Mouse (Mus musculus) ES-Bruce4 (cell line): ENCODE data around the gene Hip1r. TPM values are rescaled to one million over a fixed set of nuclear protein-coding genes. Genes with fewer than 3 reads are reported as not detected.
A peak's percentile ranks its signal among the peaks of the same experiment; 100 is the strongest.

Experiments
- H3K27ac ChIP-seq: 2 replicates; pipeline ENCODE4 v1.5.1; 2012; ENCODE audit warnings: low read length, inconsistent platforms; ENCODE audit not compliant: insufficient read depth
- H3K27me3 ChIP-seq: 2 replicates; pipeline ENCODE4 v1.6.1; 2012; ENCODE audit warnings: mild to moderate bottlenecking, low read length, inconsistent platforms; ENCODE audit not compliant: control insufficient read depth, poor library complexity, insufficient read depth, severe bottlenecking
- H3K36me3 ChIP-seq: 2 replicates; pipeline ENCODE4 v1.6.1; 2012; ENCODE audit warnings: inconsistent platforms, mild to moderate bottlenecking, low read length, moderate library complexity; ENCODE audit not compliant: control insufficient read depth, poor library complexity, insufficient read depth, severe bottlenecking
- H3K4me1 ChIP-seq: one replicate; pipeline ENCODE4 v1.8.1; 2011; ENCODE audit warnings: low read length; ENCODE audit not compliant: control insufficient read depth, insufficient read depth
- H3K4me3 ChIP-seq: 2 replicates; pipeline ENCODE4 v1.5.1; 2011; ENCODE audit warnings: low read depth, mild to moderate bottlenecking, low read length
- H3K9ac ChIP-seq: 2 replicates; pipeline ENCODE4 v1.6.1; 2012; ENCODE audit warnings: low read depth, mild to moderate bottlenecking, inconsistent platforms; ENCODE audit not compliant: poor library complexity, severe bottlenecking
- H3K9me3 ChIP-seq: replicated peaks from 2 replicates; pipeline ENCODE4 v1.6.1; 2012; ENCODE audit warnings: mild to moderate bottlenecking, low read length, inconsistent platforms; ENCODE audit not compliant: control insufficient read depth, poor library complexity, insufficient read depth, severe bottlenecking
- CTCF ChIP-seq: IDR thresholded peaks from one replicate; pipeline ENCODE4 v1.8.1; 2011; ENCODE audit warnings: low read depth, low read length
- EP300 ChIP-seq: IDR thresholded peaks from 2 replicates; pipeline ENCODE4 v1.6.1; 2011; ENCODE audit warnings: low read depth, low read length; ENCODE audit not compliant: insufficient read depth
- POLR2A ChIP-seq: IDR thresholded peaks from one replicate; pipeline ENCODE4 v1.8.1; 2011; ENCODE audit warnings: low read length; ENCODE audit not compliant: insufficient read depth
- polyA plus RNA-seq: library from polyadenylated mRNA; stranded (reverse); fragments of >200 nt; gene quantifications from 2 replicates; pipeline ENCODE4 v1.2.4, GENCODE M21; 2011; ENCODE audit warnings: low read depth; ENCODE audit not compliant: missing spikeins, insufficient read depth, insufficient read length

Hip1r gene
- polyA plus RNA-seq: 17.4 and 24.6 TPM in 2 replicates

DNA sequence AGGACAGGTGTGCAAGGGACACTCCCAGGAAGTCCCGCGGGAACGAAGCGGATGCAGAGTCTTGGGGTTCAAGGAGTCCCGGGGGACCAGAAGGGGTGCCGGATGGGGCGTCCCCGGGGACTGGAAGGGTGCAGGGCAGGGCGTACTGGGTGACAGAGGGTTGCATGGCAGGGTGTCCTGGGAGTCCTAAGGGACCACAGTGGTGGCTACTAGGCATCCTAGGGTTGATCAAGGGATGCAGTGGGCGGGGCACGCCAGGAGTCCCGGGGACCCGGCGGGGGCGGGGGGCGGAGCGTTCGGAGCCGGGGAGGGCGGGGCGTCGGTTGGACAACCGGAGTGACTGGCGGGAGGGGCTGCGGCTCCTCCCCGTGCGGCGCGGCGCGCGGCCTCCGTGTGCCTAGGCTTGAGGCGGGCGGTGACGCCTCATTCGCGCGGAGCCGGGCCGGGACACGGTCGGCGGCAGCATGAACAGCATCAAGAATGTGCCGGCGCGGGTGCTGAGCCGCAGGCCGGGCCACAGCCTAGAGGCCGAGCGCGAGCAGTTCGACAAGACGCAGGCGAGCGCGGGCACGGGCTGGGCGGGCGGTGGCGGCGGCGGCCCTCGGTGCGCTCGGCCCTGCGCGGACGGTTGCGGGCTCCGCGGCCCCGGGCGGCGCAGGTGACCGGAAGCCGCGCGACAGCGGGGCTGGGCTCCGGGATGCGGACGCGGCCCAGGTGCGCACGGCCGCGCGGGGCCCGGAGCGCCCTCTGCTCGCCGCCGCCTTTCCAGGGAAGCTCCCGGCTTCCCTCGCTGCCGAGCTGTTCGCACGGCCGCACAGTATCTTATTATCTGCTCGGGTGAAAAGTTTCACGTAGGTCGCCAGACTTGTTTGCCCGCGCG is at the start of gene Hip1r:
TSS of gene Hip1r (plus strand) at position 330 of the 880 bp plus-strand sequence.
- no peaks in the 10 kb centered on the region for H3K36me3 ChIP-seq
- H3K4me3 ChIP-seq: peak within 1 kb of the TSS; percentile 85
- no peak within 1 kb of the TSS for H3K27ac ChIP-seq
- no peaks in the 10 kb centered on the region for H3K9me3 ChIP-seq
- TF ChIP-seq EP300 (no peak), POLR2A (peak; percentile 12), CTCF (no peak)
- H3K27me3 ChIP-seq: no peaks in the 10 kb centered on the region
- no peaks in the 10 kb centered on the region for H3K4me1 ChIP-seq
- H3K9ac ChIP-seq: peak within 1 kb of the TSS; percentile 84

DNA sequence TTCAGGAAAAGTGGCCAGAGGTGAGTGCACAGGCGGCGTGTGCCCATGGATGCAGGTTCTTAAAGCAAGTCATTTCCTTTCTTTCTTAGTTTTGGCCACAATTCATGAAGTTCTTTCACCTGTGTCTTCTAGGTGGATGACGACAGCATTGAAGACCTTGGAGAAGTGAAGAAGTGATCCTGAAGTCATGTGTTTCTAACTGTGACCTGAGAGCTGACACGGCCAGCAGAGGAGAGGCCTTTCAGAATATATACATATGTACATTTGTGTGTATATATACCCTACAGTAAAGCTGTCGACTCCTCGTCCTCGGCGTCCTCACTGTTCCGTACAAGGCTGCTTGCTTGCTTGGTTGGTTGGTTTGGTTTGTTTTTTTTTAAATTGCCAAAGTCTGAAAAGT is 46.3 kb upstream of the Hip1r start, which contains the start of gene Gm43518:
TSS of gene Gm43518 (plus strand) at position 301 of the 400 bp plus-strand sequence.
- Histone ChIP-seq H3K9me3 (no peaks in the 10 kb centered on the region), H3K36me3 (peaks cover 55% of the 10 kb centered on the region)

GRCm38 (mm10) chr5:123930508-123930989 is 42.9 kb upstream of the Hip1r start, which contains the start of gene Ccdc62:
Ccdc62 (plus strand) TSS chr5:123930679.
- Histone ChIP-seq H3K27ac (no peak within 1 kb of the TSS; the same call in 1 of the 2 replicates), H3K4me3 (peak within 1 kb of the TSS; percentile 83), H3K4me1 (no peaks in the 10 kb centered on the region), H3K9me3 (no peaks in the 10 kb centered on the region), H3K27me3 (no peaks in the 10 kb centered on the region), H3K36me3 (peaks cover 23% of the 10 kb centered on the region), H3K9ac (peak within 1 kb of the TSS; percentile 92)
- no peak for TF ChIP-seq CTCF
- TF ChIP-seq EP300: no peak; the same call in 1 of the 2 replicates
- TF ChIP-seq POLR2A: peak; percentile 64

More for the DNA sequence above, 46.3 kb upstream of the Hip1r start, which contains the start of gene Gm43518:
- H3K4me3 ChIP-seq: no peak within 1 kb of the TSS
- H3K9ac ChIP-seq: no peak within 1 kb of the TSS
- TF ChIP-seq EP300 (no peak), POLR2A (no peak), CTCF (no peak)
- H3K27me3 ChIP-seq: no peaks in the 10 kb centered on the region
- no peak within 1 kb of the TSS for H3K27ac ChIP-seq
- H3K4me1 ChIP-seq: no peaks in the 10 kb centered on the region

DNA sequence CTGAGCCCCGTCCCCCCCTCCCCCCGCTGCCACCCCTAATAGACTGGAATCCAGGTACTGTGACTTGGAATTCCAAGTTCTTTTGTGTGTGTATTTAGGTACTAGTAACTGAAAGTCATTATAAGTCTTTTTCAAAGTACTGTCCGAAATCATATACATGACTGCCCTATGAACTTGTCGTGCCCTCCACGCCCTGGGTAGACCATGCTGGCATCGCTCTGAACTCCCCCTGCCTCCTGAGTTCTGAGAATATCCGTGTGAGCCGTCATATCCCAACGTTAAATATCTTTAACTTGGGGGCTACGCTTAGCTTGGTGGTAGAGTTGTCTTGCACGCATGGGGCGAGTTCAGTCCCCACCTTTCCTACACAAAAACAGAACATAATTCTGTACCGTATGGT is 42.3 kb upstream of the Hip1r start:
- peak overlapping the region; percentile 92 for H3K9ac ChIP-seq

GRCm38 (mm10) chr5:123932927-123933326 is 40.5 kb upstream of the Hip1r start:
- no peaks in the 10 kb centered on the region for H3K27me3 ChIP-seq
- H3K4me3 ChIP-seq: no peak overlapping the region
- H3K4me1 ChIP-seq: no peaks in the 10 kb centered on the region
- no peak overlapping the region for H3K9ac ChIP-seq
- H3K36me3 ChIP-seq: peaks cover 3% of the 10 kb centered on the region
- no peak for TF ChIP-seq POLR2A
- no peak for TF ChIP-seq CTCF
- no peak for TF ChIP-seq EP300
- H3K27ac ChIP-seq: no peak overlapping the region
- H3K9me3 ChIP-seq: no peaks in the 10 kb centered on the region

More for the DNA sequence above, 42.3 kb upstream of the Hip1r start:
- Histone ChIP-seq H3K27ac (no peak overlapping the region), H3K36me3 (peaks cover 19% of the 10 kb centered on the region), H3K9me3 (no peaks in the 10 kb centered on the region), H3K4me3 (peak overlapping the region; percentile 83), H3K4me1 (no peaks in the 10 kb centered on the region), H3K27me3 (no peaks in the 10 kb centered on the region)
- TF ChIP-seq EP300: no peak
- no peak for TF ChIP-seq CTCF
- no peak for TF ChIP-seq POLR2A

GRCm38 (mm10) chr5:123933556-123933955 is 39.9 kb upstream of the Hip1r start:
- peaks cover 3% of the 10 kb centered on the region; the same call in 1 of the 2 replicates for H3K36me3 ChIP-seq
- no peaks in the 10 kb centered on the region for H3K4me1 ChIP-seq
- peak overlapping the region; percentile 11; the same call in 1 of the 2 replicates for H3K9ac ChIP-seq
- no peaks in the 10 kb centered on the region for H3K9me3 ChIP-seq
- peak overlapping the region; percentile 19 for H3K4me3 ChIP-seq
- no peak for TF ChIP-seq EP300
- no peak for TF ChIP-seq POLR2A
- TF ChIP-seq CTCF: no peak
- no peak overlapping the region for H3K27ac ChIP-seq
- no peaks in the 10 kb centered on the region for H3K27me3 ChIP-seq
